Comparison of ENCODE assay signal across 14 mouse cellular contexts in genomic region chr2:69021516-69021915, GRCm38 (mm10).
DNase-seq lines count a peak whose midpoint lies in the region; ATAC-seq and TF ChIP-seq lines count a peak whose summit lies in the region.
"Had no signal": no experiment of that assay in that cellular context is flagged by ENCODE, and none has a peak within 500 bp of the region (broad histone marks: within the 10 kb centered on the region; RNA-seq: fewer than 3 reads in every experiment).

No protein-coding gene starts in this region.

- no peaks in the 10 kb centered on the region for H3K9me3 ChIP-seq in hindbrain, postnatal 0 days (ENCODE audit: low read length)
- H3K9me3 ChIP-seq in hindbrain, embryonic 16.5 days (ENCODE audit: control insufficient read depth, low read length) = no peaks in the 10 kb centered on the region
- H3K9me3 ChIP-seq in limb, embryonic 12.5 days = no peaks in the 10 kb centered on the region
- no peaks in the 10 kb centered on the region for H3K9me3 ChIP-seq in liver, embryonic 11.5 days (ENCODE audit: control insufficient read depth, low read length)
- H3K9me3 ChIP-seq: lung, embryonic 15.5 days had no signal

- WGBS in hindbrain, postnatal 0 days = 51% methylated on average over 4 of the region's 4 CpGs
- 44% methylated on average over 4 of the region's 4 CpGs for WGBS in hindbrain, embryonic 16.5 days
- WGBS in limb, embryonic 12.5 days = 5% methylated on average over 4 of the region's 4 CpGs
- 50% methylated on average over 4 of the region's 4 CpGs for WGBS in liver, embryonic 11.5 days

- intact Hi-C loops in gastrocnemius, postnatal 36 days (cut with DNase I) = no loop called here

- H3K36me3 ChIP-seq in hindbrain, postnatal 0 days (ENCODE audit: insufficient read depth, low read length) = no peaks in the 10 kb centered on the region
- no peaks in the 10 kb centered on the region for H3K36me3 ChIP-seq in hindbrain, embryonic 16.5 days (ENCODE audit: control insufficient read depth, insufficient read depth, low read length)
- H3K36me3 ChIP-seq in limb, embryonic 12.5 days = no peaks in the 10 kb centered on the region
- no peaks in the 10 kb centered on the region for H3K36me3 ChIP-seq in liver, embryonic 11.5 days (ENCODE audit: control insufficient read depth, insufficient read depth, low read length)
- H3K36me3 ChIP-seq: lung, embryonic 15.5 days had no signal

- no peak for TF ChIP-seq CTCF in hindbrain, postnatal 0 days (IDR thresholded peaks at IDR 0.05; ENCODE audit: low read depth)

- no peak overlapping the region for H3K4me3 ChIP-seq in hindbrain, postnatal 0 days (ENCODE audit: low read length)
- no peak overlapping the region for H3K4me3 ChIP-seq in hindbrain, embryonic 16.5 days (ENCODE audit: low read length)
- H3K4me3 ChIP-seq in limb, embryonic 12.5 days (replicated peaks) = no peak overlapping the region
- no peak overlapping the region for H3K4me3 ChIP-seq in liver, embryonic 11.5 days (ENCODE audit: low read depth, low read length)
- H3K4me3 ChIP-seq: lung, embryonic 15.5 days had no signal

- H3K4me2 ChIP-seq in hindbrain, postnatal 0 days (ENCODE audit: low read depth, low read length) = no peak overlapping the region
- no peak overlapping the region for H3K4me2 ChIP-seq in hindbrain, embryonic 16.5 days (ENCODE audit: low read length)
- peak overlapping the region; percentile 44 for H3K4me2 ChIP-seq in limb, embryonic 12.5 days
- H3K4me2 ChIP-seq in liver, embryonic 11.5 days = no peak overlapping the region
- H3K4me2 ChIP-seq: lung, embryonic 15.5 days had no signal

- H3K4me1 ChIP-seq in hindbrain, postnatal 0 days (ENCODE audit: insufficient read depth, low read length) = no peaks in the 10 kb centered on the region
- H3K4me1 ChIP-seq in hindbrain, embryonic 16.5 days (ENCODE audit: control insufficient read depth, insufficient read depth, low read depth, low read length) = peaks cover 3% of the 10 kb centered on the region; the same call in 1 of the 2 replicates
- H3K4me1 ChIP-seq in limb, embryonic 12.5 days (replicated peaks) = peaks cover 26% of the 10 kb centered on the region
- no peaks in the 10 kb centered on the region for H3K4me1 ChIP-seq in liver, embryonic 11.5 days (replicated peaks; ENCODE audit: control insufficient read depth, insufficient read depth, low read length)

- no peak overlapping the region for H3K27ac ChIP-seq in hindbrain, postnatal 0 days
- H3K27ac ChIP-seq in hindbrain, embryonic 16.5 days (ENCODE audit: low read depth, low read length) = no peak overlapping the region
- H3K27ac ChIP-seq in limb, embryonic 12.5 days = peak overlapping the region; percentile 66
- H3K27ac ChIP-seq in liver, embryonic 11.5 days (ENCODE audit: low read depth, low read length) = no peak overlapping the region
- H3K27ac ChIP-seq: lung, embryonic 15.5 days had no signal

- peak; percentile 27 for DNase-seq in hindbrain, postnatal 0 days (ENCODE audit: low spot score)
- peak; percentile 43 for DNase-seq in NIH3T3 (ENCODE audit: low read depth)
- peak; percentile 11 for DNase-seq in embryo, embryonic 11.5 days (ENCODE audit: low read depth, low spot score)
- no peak for DNase-seq in gastrocnemius, postnatal 36 days
- no peak for DNase-seq in liver, embryonic 11.5 days (ENCODE audit: low spot score)
- DNase-seq: cerebellum, postnatal 36 days; heart, postnatal 14 days; kidney, adult 18-20 months; layer of hippocampus, adult 9-11 months; liver; right cerebral cortex, postnatal 25 days had no signal

- H3K9ac ChIP-seq in hindbrain, postnatal 0 days (replicated peaks; ENCODE audit: low read length) = no peak overlapping the region
- H3K9ac ChIP-seq in hindbrain, embryonic 16.5 days (ENCODE audit: low read depth, low read length) = no peak overlapping the region
- no peak overlapping the region for H3K9ac ChIP-seq in limb, embryonic 12.5 days (replicated peaks)
- H3K9ac ChIP-seq in liver, embryonic 11.5 days (ENCODE audit: low read depth, low read length) = no peak overlapping the region
- H3K9ac ChIP-seq: lung, embryonic 15.5 days had no signal

- H3K27me3 ChIP-seq in hindbrain, postnatal 0 days (ENCODE audit: insufficient read depth, low read length) = no peaks in the 10 kb centered on the region
- H3K27me3 ChIP-seq in hindbrain, embryonic 16.5 days (replicated peaks; ENCODE audit: control insufficient read depth, insufficient read depth, low read length) = no peaks in the 10 kb centered on the region
- H3K27me3 ChIP-seq in limb, embryonic 12.5 days = no peaks in the 10 kb centered on the region
- no peaks in the 10 kb centered on the region for H3K27me3 ChIP-seq in liver, embryonic 11.5 days (replicated peaks; ENCODE audit: control insufficient read depth, insufficient read depth, low read length)
- H3K27me3 ChIP-seq: lung, embryonic 15.5 days had no signal

- no peak for ATAC-seq in hindbrain, postnatal 0 days
- ATAC-seq in hindbrain, embryonic 16.5 days = no peak
- ATAC-seq in limb, embryonic 12.5 days (ENCODE audit: insufficient number of reproducible peaks, insufficient read depth, low FRiP score, low TSS enrichment, low read depth) = no peak
- no peak for ATAC-seq in liver, embryonic 11.5 days (replicated peaks; ENCODE audit: low FRiP score)

Comparison
In these comparisons a context has a peak if more than half of its experiments do, and no peak if none do; other contexts are left out.
1. DNase-seq: peak in hindbrain, postnatal 0 days (single experiment), NIH3T3 (single experiment) and embryo, embryonic 11.5 days (single experiment); none in gastrocnemius, postnatal 36 days (0 of 2) and liver, embryonic 11.5 days (single experiment).